Mouse (Mus musculus) hindbrain, embryonic 16.5 days (tissue): ENCODE results near the gene Alyref. TPM values are rescaled to one million over a fixed set of nuclear protein-coding genes. Genes with fewer than 3 reads are reported as not detected.
"Not testable (repeated sequence)": the region's sequence is repeated elsewhere in the genome, so short reads cannot be mapped to it uniquely, and the experiment has no call there.

Experiments
- ATAC-seq: fragments of 200-750 bp; cut with Nextera tagmentation; 2 replicates; pipeline ENCODE4 v1.8.0; 2017; ENCODE audit warnings: moderate TSS enrichment, moderate library complexity
- H3K27ac ChIP-seq: fragments of 300-500 bp; sonication (generic); 2 replicates; pipeline ENCODE4 v1.5.1; 2014; ENCODE audit warnings: low read depth, mild to moderate bottlenecking, control low read depth, low read length, moderate library complexity
- H3K27me3 ChIP-seq: fragments of 300-500 bp; sonication (generic); replicated peaks from 2 replicates; pipeline ENCODE4 v1.6.1; 2014; ENCODE audit warnings: low read length; ENCODE audit not compliant: control insufficient read depth, insufficient read depth
- H3K36me3 ChIP-seq: fragments of 300-500 bp; sonication (generic); 2 replicates; pipeline ENCODE4 v1.6.1; 2014; ENCODE audit warnings: mild to moderate bottlenecking, low read length, moderate library complexity, mixed read lengths; ENCODE audit not compliant: control insufficient read depth, insufficient read depth
- H3K4me1 ChIP-seq: fragments of 300-500 bp; sonication (generic); 2 replicates; pipeline ENCODE4 v1.6.1; 2014; ENCODE audit warnings: low read depth, low read length; ENCODE audit not compliant: control insufficient read depth, insufficient read depth
- H3K4me2 ChIP-seq: fragments of 300-500 bp; sonication (generic); 2 replicates; pipeline ENCODE4 v1.6.1; 2014; ENCODE audit warnings: mild to moderate bottlenecking, low read length, control low read depth, moderate library complexity
- H3K4me3 ChIP-seq: fragments of 300-500 bp; sonication (generic); 2 replicates; pipeline ENCODE4 v1.5.1; 2014; ENCODE audit warnings: mild to moderate bottlenecking, low read length, control low read depth, moderate library complexity
- H3K9ac ChIP-seq: fragments of 300-500 bp; sonication (generic); 2 replicates; pipeline ENCODE4 v1.6.1; 2014; ENCODE audit warnings: low read depth, mild to moderate bottlenecking, control low read depth, low read length, moderate library complexity
- H3K9me3 ChIP-seq: fragments of 300-500 bp; sonication (generic); 2 replicates; pipeline ENCODE4 v1.6.1; 2014; ENCODE audit warnings: mild to moderate bottlenecking, low read length, moderate library complexity; ENCODE audit not compliant: control insufficient read depth
- WGBS: fragments of 180-500 bp; shearing (Covaris S2); extraction: QIAGEN DNeasy Blood & Tissue Kit; methylation state at CpG from one replicate; pipeline ENCODE4 v1.1.7; 2014; 5-methylcytosine and 5-hydroxymethylcytosine counted together
- polyA plus RNA-seq: library from polyadenylated mRNA; unstranded; fragments of >200 nt; fragmentation: Nextera tagmentation; extraction: Ambion mirVana; gene quantifications from 2 replicates; pipeline ENCODE4 v1.2.1, GENCODE M21; 2015

Gene Alyref
- polyA plus RNA-seq, 1 experiment from 2014 or later = 55.8 TPM

GRCm38 (mm10) chr11:120572752-120573584 is 25.2 kb downstream of the Alyref start, which contains the start of gene P4hb:
P4hb (minus strand) TSS chr11:120573253.
- Histone ChIP-seq H3K36me3 (peaks cover 22% of the 10 kb centered on the region), H3K27me3 (no peaks in the 10 kb centered on the region), H3K27ac (peak within 1 kb of the TSS; percentile 85), H3K4me3 (peak within 1 kb of the TSS; percentile 69), H3K9me3 (no peaks in the 10 kb centered on the region), H3K9ac (peak within 1 kb of the TSS; percentile 81), H3K4me1 (peaks cover 20% of the 10 kb centered on the region), H3K4me2 (peak within 1 kb of the TSS; percentile 77)
- peak; percentile 98 for ATAC-seq
- under 1% methylated on average over 87 of the region's 94 CpGs for WGBS

- WGBS = 0% methylated on average over 15 of the region's 24 CpGs
- Histone ChIP-seq H3K27me3 (no peaks in the 10 kb centered on the region), H3K4me1 (peaks cover 20% of the 10 kb centered on the region), H3K9ac (peak overlapping the region; percentile 81), H3K4me2 (peak overlapping the region; percentile 77), H3K36me3 (peaks cover 20% of the 10 kb centered on the region), H3K27ac (peak overlapping the region; percentile 76), H3K4me3 (peak overlapping the region; percentile 69), H3K9me3 (no peaks in the 10 kb centered on the region)
- peak; percentile 19 for ATAC-seq
Measured at GRCm38 (mm10) chr11:120572417-120572751, 25.8 kb downstream of the Alyref start.

- peaks cover 20% of the 10 kb centered on the region for H3K4me1 ChIP-seq
- no peaks in the 10 kb centered on the region for H3K27me3 ChIP-seq
- peak overlapping the region; percentile 81 for H3K9ac ChIP-seq
- H3K9me3 ChIP-seq = no peaks in the 10 kb centered on the region
- peak overlapping the region; percentile 69 for H3K4me3 ChIP-seq
- H3K4me2 ChIP-seq = peak overlapping the region; percentile 77
- ATAC-seq = no peak
- 13% methylated on average over 11 of the region's 11 CpGs for WGBS
- H3K27ac ChIP-seq = peak overlapping the region; percentile 76; the same call in 1 of the 2 replicates
- H3K36me3 ChIP-seq = peaks cover 22% of the 10 kb centered on the region
Measured at GRCm38 (mm10) chr11:120571754-120572416, 26.3 kb downstream of the Alyref start.

GRCm38 (mm10) chr11:120571122-120571521 is 27.0 kb downstream of the Alyref start:
- ATAC-seq = no peak
- Histone ChIP-seq H3K4me2 (peak overlapping the region; percentile 77; the same call in 1 of the 2 replicates), H3K27me3 (no peaks in the 10 kb centered on the region), H3K9me3 (no peaks in the 10 kb centered on the region), H3K4me1 (peaks cover 20% of the 10 kb centered on the region), H3K27ac (no peak overlapping the region), H3K4me3 (no peak overlapping the region), H3K36me3 (peaks cover 25% of the 10 kb centered on the region), H3K9ac (no peak overlapping the region)
- WGBS = 86% methylated on average over 3 of the region's 3 CpGs

GRCm38 (mm10) chr11:120568324-120568723 is 29.8 kb downstream of the Alyref start:
- Histone ChIP-seq H3K9me3 (no peaks in the 10 kb centered on the region), H3K27me3 (no peaks in the 10 kb centered on the region), H3K9ac (no peak overlapping the region), H3K4me2 (no peak overlapping the region), H3K4me1 (peaks cover 12% of the 10 kb centered on the region), H3K4me3 (no peak overlapping the region), H3K27ac (no peak overlapping the region), H3K36me3 (peaks cover 43% of the 10 kb centered on the region)
- ATAC-seq = no peak
- WGBS = 96% methylated on average over 6 of the region's 6 CpGs

GRCm38 (mm10) chr11:120565114-120565513 is 33.1 kb downstream of the Alyref start:
- 90% methylated on average over 9 of the region's 9 CpGs for WGBS
- H3K27ac ChIP-seq = no peak overlapping the region
- H3K4me2 ChIP-seq = no peak overlapping the region
- H3K36me3 ChIP-seq = peaks cover 67% of the 10 kb centered on the region
- H3K27me3 ChIP-seq = no peaks in the 10 kb centered on the region
- H3K4me1 ChIP-seq = no peaks in the 10 kb centered on the region
- no peak overlapping the region for H3K9ac ChIP-seq
- no peak overlapping the region for H3K4me3 ChIP-seq
- ATAC-seq = no peak
- H3K9me3 ChIP-seq = no peaks in the 10 kb centered on the region

GRCm38 (mm10) chr11:120562949-120563348 is 35.2 kb downstream of the Alyref start:
- H3K4me1 ChIP-seq = no peaks in the 10 kb centered on the region
- no peak overlapping the region for H3K9ac ChIP-seq
- H3K27ac ChIP-seq = no peak overlapping the region
- no peaks in the 10 kb centered on the region for H3K9me3 ChIP-seq
- H3K4me2 ChIP-seq = no peak overlapping the region
- WGBS = 97% methylated on average over 13 of the region's 13 CpGs
- ATAC-seq = no peak
- peaks cover 66% of the 10 kb centered on the region for H3K36me3 ChIP-seq
- H3K27me3 ChIP-seq = no peaks in the 10 kb centered on the region
- no peak overlapping the region for H3K4me3 ChIP-seq

- no peak for ATAC-seq
- Histone ChIP-seq H3K4me2 (no peak overlapping the region), H3K27ac (no peak overlapping the region), H3K27me3 (no peaks in the 10 kb centered on the region), H3K4me3 (no peak overlapping the region), H3K4me1 (no peaks in the 10 kb centered on the region), H3K9ac (no peak overlapping the region), H3K9me3 (no peaks in the 10 kb centered on the region), H3K36me3 (peaks cover 57% of the 10 kb centered on the region)
- WGBS = 94% methylated on average over 13 of the region's 13 CpGs
Measured at GRCm38 (mm10) chr11:120560952-120561728, 37.0 kb downstream of the Alyref start.

- 88% methylated on average over 6 of the region's 6 CpGs for WGBS
- ATAC-seq, H3K27me3 ChIP-seq, H3K9me3 ChIP-seq, H3K4me2 ChIP-seq, H3K9ac ChIP-seq, H3K4me1 ChIP-seq, H3K4me3 ChIP-seq, H3K27ac ChIP-seq: not testable (repeated sequence)
- H3K36me3 ChIP-seq = peaks cover 44% of the 10 kb centered on the region
Measured at GRCm38 (mm10) chr11:120558843-120559242, 39.3 kb downstream of the Alyref start.
